Mouse (Mus musculus) gastrocnemius, postnatal 10 days (tissue): Measurements from ENCODE around the gene Cbfa2t3. TPM values are rescaled to one million over a fixed set of nuclear protein-coding genes. Genes with fewer than 3 reads are reported as not detected.

Experiments used
- DNase-seq: peaks from one replicate; pipeline ENCODE4 v3.0.0; 2021; ENCODE audit warnings: mixed read lengths
- long read RNA-seq, 2 experiments: library from polyadenylated mRNA; stranded (forward); transcript quantifications; one replicate each; pipeline ENCODE4 v2.0.0; 2021
- total RNA-seq, 2 experiments: library from RNA; stranded (reverse); gene quantifications; 2 replicates each; pipeline ENCODE4 v1.2.3; 2021

Gene Cbfa2t3
- total RNA-seq: 10 to 100 TPM; 19.0 to 20.1 TPM
- long read RNA-seq, experiment 1, full-length matches to known transcripts: 14 of 41 reads
- long read RNA-seq, experiment 1, partial matches to known transcripts: 7 of 41 reads
- long read RNA-seq, experiment 1, other reads (novel, unspliced or antisense): 20 of 41 reads
- long read RNA-seq, experiment 2, transcript Cbfa2t3-202 (12 exons, 2,867 nt): major isoform, 11 of 40 reads
- long read RNA-seq, experiment 2, partial matches to known transcripts: 4 of 40 reads
- long read RNA-seq, experiment 2, other reads (novel, unspliced or antisense): 22 of 40 reads

- no peak for DNase-seq
Measured at GRCm38 (mm10) chr8:122699005-122699492, at the start of gene Cbfa2t3. Gene Cbfa2t3, minus strand, starts transcription at chr8:122699109.

DNA sequence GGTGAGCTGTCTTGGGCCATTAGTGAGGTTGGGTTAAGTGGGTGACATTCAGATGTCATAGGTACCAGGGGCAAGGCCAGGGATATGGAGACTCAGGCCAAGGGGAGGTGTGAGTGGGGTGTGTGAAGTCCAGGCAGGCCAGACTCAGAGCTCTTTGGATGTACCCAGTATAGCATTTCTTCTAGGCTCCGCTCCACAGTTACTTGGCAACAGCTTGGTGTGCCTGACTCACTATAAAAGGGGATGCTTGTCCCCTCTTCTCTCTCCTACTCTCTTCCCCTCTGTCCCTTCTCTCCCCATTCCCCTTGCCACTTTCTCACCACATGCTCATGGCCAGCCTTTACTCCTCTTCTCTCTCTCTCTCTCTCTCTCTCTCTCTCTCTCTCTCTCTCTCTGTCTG lies 48.9 kb upstream of the Cbfa2t3 start:
- DNase-seq: no peak

DNA sequence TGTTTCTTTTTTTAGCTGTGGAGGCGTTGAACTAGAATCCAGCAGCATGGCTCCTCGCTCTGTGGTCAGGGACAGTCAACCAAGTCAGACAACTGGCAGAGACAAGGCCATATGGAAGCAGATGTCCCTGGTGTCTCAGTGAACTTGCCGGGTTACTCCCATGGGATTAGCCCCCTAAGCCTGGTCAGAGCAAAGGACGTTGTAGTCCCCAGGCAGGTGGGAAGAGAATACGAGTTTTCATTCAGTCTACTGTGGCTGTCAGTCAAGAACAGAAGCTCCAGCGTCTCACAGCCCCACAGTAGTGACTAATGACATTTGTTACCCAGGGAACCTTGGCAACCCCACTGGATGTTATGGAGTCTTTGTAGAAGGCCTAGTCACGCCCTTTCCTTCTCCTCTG lies 47.5 kb upstream of the Cbfa2t3 start:
- DNase-seq: no peak

GRCm38 (mm10) chr8:122745750-122746275 lies 46.9 kb upstream of the Cbfa2t3 start:
- DNase-seq: no peak

- no peak for DNase-seq
Measured at GRCm38 (mm10) chr8:122745022-122745749, 46.3 kb upstream of the Cbfa2t3 start.

GRCm38 (mm10) chr8:122742471-122742870 lies 43.6 kb upstream of the Cbfa2t3 start:
- DNase-seq: no peak

- DNase-seq: no peak
Measured at GRCm38 (mm10) chr8:122739102-122739725, 40.3 kb upstream of the Cbfa2t3 start.

GRCm38 (mm10) chr8:122737886-122738285 lies 39.0 kb upstream of the Cbfa2t3 start:
- no peak for DNase-seq

- DNase-seq: no peak
Measured at GRCm38 (mm10) chr8:122737071-122737470, 38.2 kb upstream of the Cbfa2t3 start.

DNA sequence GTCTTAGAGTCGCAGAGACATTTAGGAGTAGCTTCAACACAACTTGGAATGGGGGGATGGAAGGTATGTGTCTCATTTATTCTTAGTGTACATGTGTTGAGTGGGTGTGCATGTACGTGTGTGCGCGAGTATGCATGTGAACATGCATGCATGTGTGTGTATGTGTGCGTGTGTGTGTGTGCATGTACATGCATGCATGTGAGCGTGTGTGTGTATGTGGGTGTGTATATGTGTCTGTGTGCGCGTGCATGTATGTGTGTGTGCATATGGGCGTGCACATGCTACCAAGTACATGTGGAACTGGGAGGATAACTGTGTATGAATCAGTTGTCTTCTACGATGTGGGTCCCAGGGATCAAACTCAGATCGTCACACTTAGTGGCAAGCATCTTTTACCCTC lies 37.7 kb upstream of the Cbfa2t3 start:
- no peak for DNase-seq

GRCm38 (mm10) chr8:122735542-122736473 lies 36.9 kb upstream of the Cbfa2t3 start:
- no peak for DNase-seq

DNA sequence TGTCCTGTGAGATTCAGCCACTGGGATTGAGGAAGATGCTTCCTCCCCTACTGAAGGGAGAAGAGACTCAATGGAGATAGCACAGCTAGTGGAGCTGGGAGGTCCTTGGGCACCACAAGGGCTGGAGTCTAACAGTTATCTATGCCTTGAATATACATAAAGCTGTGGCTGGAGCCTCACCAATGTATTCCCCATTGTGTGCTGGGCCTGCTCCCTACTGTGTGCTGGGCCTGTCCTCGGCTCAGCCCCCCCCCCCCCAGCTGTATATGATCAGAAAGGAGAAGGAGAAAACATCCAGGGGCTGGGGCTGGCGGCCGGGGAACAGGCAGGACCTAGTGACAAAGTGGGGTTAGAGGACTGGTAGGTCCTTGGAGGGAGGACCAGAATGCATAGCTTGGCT lies 36.2 kb upstream of the Cbfa2t3 start:
- DNase-seq: no peak

DNA sequence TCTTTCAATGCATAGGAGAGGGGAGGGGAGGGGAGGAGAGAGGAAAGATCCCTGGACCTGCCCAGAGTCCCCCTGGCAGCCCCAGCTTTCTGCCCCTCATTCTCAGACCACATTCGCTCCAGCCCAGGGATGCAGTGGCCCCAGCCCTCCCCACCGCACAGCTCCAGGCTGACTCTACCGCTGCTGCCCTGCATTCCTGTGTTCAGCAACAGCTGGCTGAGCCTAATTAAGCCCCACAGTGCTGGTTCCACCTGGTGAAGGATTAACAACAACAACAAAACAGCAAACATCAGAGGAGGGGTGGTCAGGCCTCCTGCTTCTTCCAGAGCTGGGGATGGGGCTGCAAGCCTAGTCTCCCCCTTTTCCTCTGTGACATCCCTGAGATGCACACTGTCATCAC lies 29.7 kb upstream of the Cbfa2t3 start:
- DNase-seq: no peak

GRCm38 (mm10) chr8:122727412-122727811 lies 28.5 kb upstream of the Cbfa2t3 start:
- DNase-seq: no peak

DNA sequence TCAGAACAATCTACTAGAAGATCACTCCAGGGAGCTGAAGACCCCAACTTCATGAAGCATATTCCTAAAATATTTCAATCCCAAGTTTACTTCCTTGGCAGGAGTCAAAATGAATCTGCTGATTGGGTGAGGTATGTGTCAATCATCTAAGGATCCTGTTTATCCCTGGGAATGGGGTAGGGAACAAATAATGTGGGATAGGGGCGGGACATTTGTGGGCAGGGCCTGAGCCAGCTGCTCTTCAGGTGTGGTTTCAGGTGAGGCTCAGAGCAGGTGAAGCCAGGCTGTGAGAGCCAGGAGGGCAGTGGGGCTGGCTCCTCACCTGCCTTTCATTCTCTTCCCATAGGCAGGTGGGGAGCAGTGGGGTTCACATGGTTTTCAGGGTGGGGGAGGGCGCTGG lies 27.9 kb upstream of the Cbfa2t3 start:
- DNase-seq: no peak

DNA sequence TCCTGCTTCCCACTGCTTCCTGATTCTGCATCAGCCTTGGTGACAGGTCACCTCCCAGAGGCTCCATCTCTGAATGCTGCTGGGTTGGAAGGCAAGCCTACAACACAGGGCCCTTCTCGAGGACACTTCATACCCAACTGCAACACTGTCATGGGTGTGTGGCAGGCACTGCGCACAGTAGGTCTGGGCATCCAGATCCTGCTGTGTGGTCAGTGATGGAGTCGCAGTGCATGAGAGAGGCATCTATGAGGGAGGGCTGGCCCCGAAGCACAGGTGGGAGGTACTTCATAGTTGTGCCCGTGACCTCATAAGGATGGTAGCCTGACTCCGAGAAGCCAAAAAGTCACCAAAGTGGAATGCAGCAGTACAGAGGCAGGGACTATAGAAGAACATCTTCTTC lies 26.3 kb upstream of the Cbfa2t3 start:
- no peak for DNase-seq

GRCm38 (mm10) chr8:122720811-122721640 lies 22.1 kb upstream of the Cbfa2t3 start:
- DNase-seq: no peak

GRCm38 (mm10) chr8:122720070-122720729 lies 21.3 kb upstream of the Cbfa2t3 start:
- DNase-seq: no peak

- no peak for DNase-seq
Measured at GRCm38 (mm10) chr8:122719500-122720065, 20.7 kb upstream of the Cbfa2t3 start.
